Mouse (Mus musculus) CD8-positive naive resting alpha-beta T cell, adult 2 months (primary cell): ENCODE measurements around the gene Trabd2b.
A peak's percentile ranks its signal among the peaks of the same experiment; 100 is the strongest.

Experiments
- DNase-seq, 2 experiments: peaks; one replicate each; pipeline ENCODE4 v3.0.0; 2022; ENCODE audit warnings: low read depth in 2 of 2, low spot score in 2 of 2

Gene Trabd2b

GRCm38 (mm10) chr4:114643679-114644208, 237.2 kb downstream of the Trabd2b start:
- DNase-seq: no peak

GRCm38 (mm10) chr4:114645341-114645740, 238.8 kb downstream of the Trabd2b start:
- DNase-seq: no peak

GRCm38 (mm10) chr4:114646825-114647681, 240.5 kb downstream of the Trabd2b start:
- no peak for DNase-seq

GRCm38 (mm10) chr4:114647689-114648088, 241.2 kb downstream of the Trabd2b start:
- peak; percentile 30 to 49 for DNase-seq

GRCm38 (mm10) chr4:114648532-114649074, 242.1 kb downstream of the Trabd2b start:
- no peak for DNase-seq

GRCm38 (mm10) chr4:114650551-114650950, 244.0 kb downstream of the Trabd2b start:
- DNase-seq: no peak

- DNase-seq: no peak
Observed at GRCm38 (mm10) chr4:114651007-114651406, 244.5 kb downstream of the Trabd2b start.

GRCm38 (mm10) chr4:114651606-114652005, 245.1 kb downstream of the Trabd2b start:
- no peak for DNase-seq

- peak; percentile 33 to 45 for DNase-seq
Observed at GRCm38 (mm10) chr4:114652400-114652799, 245.9 kb downstream of the Trabd2b start.

GRCm38 (mm10) chr4:114657933-114658332, 251.4 kb downstream of the Trabd2b start:
- no peak for DNase-seq

- no peak for DNase-seq
Observed at GRCm38 (mm10) chr4:114659876-114660275, 253.4 kb downstream of the Trabd2b start.

- no peak for DNase-seq
Observed at GRCm38 (mm10) chr4:114664063-114665036, 257.8 kb downstream of the Trabd2b start.
